26 mouse cellular contexts compared by ENCODE assay signal in the genomic region with DNA sequence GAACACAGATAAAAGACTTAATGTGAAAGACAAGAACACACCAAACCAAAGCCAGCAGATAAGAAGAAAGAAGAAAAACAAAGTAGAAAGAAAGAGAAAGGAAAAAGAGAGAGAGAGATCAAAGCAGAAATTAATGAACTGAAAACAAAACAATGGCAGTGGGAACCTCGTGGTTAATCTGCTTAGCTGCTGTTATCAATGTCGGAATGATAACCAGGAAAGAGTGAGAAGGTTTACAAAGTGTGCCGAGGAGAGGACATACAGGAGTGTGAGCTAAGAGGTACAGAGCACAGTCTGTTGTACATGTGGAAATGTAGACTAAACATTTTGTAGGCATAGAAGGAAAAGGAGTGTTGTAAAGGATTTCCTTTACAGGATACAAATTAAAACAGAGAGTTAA. TPM values are rescaled to one million over a fixed set of nuclear protein-coding genes. Genes with fewer than 3 reads are reported as not detected.
A peak's percentile ranks its signal among the peaks of the same experiment; 100 is the strongest.
DNase-seq lines count a peak whose midpoint lies in the region; ATAC-seq and TF ChIP-seq lines count a peak whose summit lies in the region.
"Had no signal": no experiment of that assay in that cellular context is flagged by ENCODE, and none has a peak within 500 bp of the region (broad histone marks: within the 10 kb centered on the region; RNA-seq: fewer than 3 reads in every experiment).

No protein-coding gene starts in this region.

- no peak for TF ChIP-seq CTCF in MEL (IDR thresholded peaks at IDR 0.05 in 2 of 3, conservative IDR thresholded peaks at IDR 0.05 in 1 of 3; ENCODE audit: control insufficient read depth in 1 of 3, insufficient read depth in 1 of 3, low read depth in 2 of 3, low read length in 3 of 3, poor library complexity in 1 of 3, severe bottlenecking in 1 of 3)
- TF ChIP-seq CTCF in hindbrain, postnatal 0 days (IDR thresholded peaks at IDR 0.05; ENCODE audit: low read depth), result no peak

- no peaks in the 10 kb centered on the region for H3K79me2 ChIP-seq in MEL (ENCODE audit: control insufficient read depth, insufficient read depth, low read length, poor library complexity)

- no peak for TF ChIP-seq POLR2A in MEL (IDR thresholded peaks at IDR 0.05; ENCODE audit: control insufficient read depth in 1 of 2, insufficient read depth in 1 of 2, low read depth in 1 of 2, low read length in 2 of 2, poor library complexity in 1 of 2)

- no peak overlapping the region; the same call in 1 of the 2 replicates for H3K9ac ChIP-seq in heart, embryonic 16.5 days (ENCODE audit: low read length)
- H3K9ac ChIP-seq in MEL (ENCODE audit: control insufficient read depth, low read depth, low read length, poor library complexity, severe bottlenecking), result peak overlapping the region; percentile 28; the same call in 1 of the 2 replicates
- H3K9ac ChIP-seq in hindbrain, postnatal 0 days (replicated peaks; ENCODE audit: low read length), result no peak overlapping the region
- H3K9ac ChIP-seq: embryonic facial prominence, embryonic 13.5 days; embryonic facial prominence, embryonic 15.5 days; forebrain, embryonic 12.5 days had no signal

- intact Hi-C loops in heart, postnatal 14 days (cut with DNase I), result no loop called here

- DNase-seq in heart, postnatal 14 days, result no peak
- DNase-seq in MEL (ENCODE audit: low read depth, low spot score), result no peak
- DNase-seq in hindbrain, postnatal 0 days (ENCODE audit: low spot score), result no peak
- DNase-seq in left cerebral cortex, adult 8-10 months (ENCODE audit: low spot score in 2 of 2), result no peak
- DNase-seq: adrenal gland, adult 2 months; adrenal gland, postnatal 10 days; adrenal gland, postnatal 25 days; cerebellum, adult 11 months; cerebellum, adult 18-20 months; cerebellum, adult 8-10 months; cerebellum, adult 9-11 months; cerebellum, postnatal 14 days; cerebellum, postnatal 36 days; embryo, embryonic 11 days had no signal

- H3K36me3 ChIP-seq in heart, embryonic 16.5 days (ENCODE audit: control insufficient read depth, insufficient read depth), result no peaks in the 10 kb centered on the region
- peaks cover 0 to 5% of the 10 kb centered on the region in 2 experiments; a peak in 2 of 4 replicates for H3K36me3 ChIP-seq in MEL (ENCODE audit: control insufficient read depth in 1 of 2, insufficient read depth in 2 of 2, low read length in 2 of 2)
- 0 out of 2 replicates have a peak, but pooled peaks cover 2% of the 10 kb centered on the region for H3K36me3 ChIP-seq in hindbrain, postnatal 0 days (ENCODE audit: insufficient read depth, low read length)

- H3K4me3 ChIP-seq in heart, embryonic 16.5 days (ENCODE audit: low read length), result no peak overlapping the region
- H3K4me3 ChIP-seq in MEL (ENCODE audit: control insufficient read depth in 1 of 2, insufficient read depth in 1 of 2, low read depth in 2 of 2, low read length in 2 of 2), result peak overlapping the region in 1 of 2 experiments; percentile 39; a peak in 2 of 4 replicates
- H3K4me3 ChIP-seq in hindbrain, postnatal 0 days (ENCODE audit: low read length), result no peak overlapping the region
- H3K4me3 ChIP-seq: embryonic facial prominence, embryonic 13.5 days; embryonic facial prominence, embryonic 15.5 days; erythroblast, embryonic 14.5 days; forebrain, embryonic 10.5 days; forebrain, embryonic 12.5 days had no signal

- no peaks in the 10 kb centered on the region for H3K27me3 ChIP-seq in heart, embryonic 16.5 days (ENCODE audit: control insufficient read depth, insufficient read depth, low read length)
- H3K27me3 ChIP-seq in MEL (ENCODE audit: control insufficient read depth in 1 of 2, insufficient read depth in 2 of 2, low read length in 2 of 2), result no peaks in the 10 kb centered on the region; a peak in 1 of 4 replicates
- no peaks in the 10 kb centered on the region for H3K27me3 ChIP-seq in hindbrain, postnatal 0 days (ENCODE audit: insufficient read depth, low read length)
- H3K27me3 ChIP-seq: embryonic facial prominence, embryonic 13.5 days; embryonic facial prominence, embryonic 15.5 days; forebrain, embryonic 12.5 days had no signal

- peak; percentile 9 to 11; a peak in 1 of 4 replicates for TF ChIP-seq EP300 in MEL (IDR thresholded peaks at IDR 0.05; ENCODE audit: low read depth in 1 of 2, low read length in 2 of 2)

- no peaks in the 10 kb centered on the region for H3K9me3 ChIP-seq in heart, embryonic 16.5 days (replicated peaks; ENCODE audit: control insufficient read depth, low read length)
- no peaks in the 10 kb centered on the region for H3K9me3 ChIP-seq in MEL (replicated peaks; ENCODE audit: insufficient read depth, low read length)
- no peaks in the 10 kb centered on the region for H3K9me3 ChIP-seq in hindbrain, postnatal 0 days (ENCODE audit: low read length)
- H3K9me3 ChIP-seq: embryonic facial prominence, embryonic 15.5 days; forebrain, embryonic 10.5 days; forebrain, embryonic 12.5 days; G1E had no signal

- ATAC-seq in heart, embryonic 16.5 days (replicated peaks; ENCODE audit: extremely low read depth, insufficient read depth, low FRiP score), result no peak
- no peak for ATAC-seq in hindbrain, postnatal 0 days
- ATAC-seq: forebrain, embryonic 14.5 days; forebrain, embryonic 16.5 days had no signal

- H3K4me2 ChIP-seq in heart, embryonic 16.5 days (ENCODE audit: low read depth, low read length), result no peak overlapping the region
- no peak overlapping the region for H3K4me2 ChIP-seq in hindbrain, postnatal 0 days (ENCODE audit: low read depth, low read length)
- H3K4me2 ChIP-seq: embryonic facial prominence, embryonic 13.5 days; embryonic facial prominence, embryonic 15.5 days; forebrain, embryonic 12.5 days had no signal

- no peak for TF ChIP-seq RAD21 in MEL (IDR thresholded peaks at IDR 0.05; ENCODE audit: low read depth, low read length)

- 0 out of 2 replicates have a peak, but pooled peaks cover 4% of the 10 kb centered on the region for H3K4me1 ChIP-seq in heart, embryonic 16.5 days (ENCODE audit: control insufficient read depth, insufficient read depth, low read length)
- peaks cover 0 to 3% of the 10 kb centered on the region in 2 experiments; a peak in 1 of 4 replicates for H3K4me1 ChIP-seq in MEL (ENCODE audit: control insufficient read depth in 1 of 2, insufficient read depth in 2 of 2, low read length in 2 of 2)
- no peaks in the 10 kb centered on the region for H3K4me1 ChIP-seq in hindbrain, postnatal 0 days (ENCODE audit: insufficient read depth, low read length)
- H3K4me1 ChIP-seq: embryonic facial prominence, embryonic 13.5 days; embryonic facial prominence, embryonic 15.5 days; forebrain, embryonic 12.5 days had no signal

- H3K27ac ChIP-seq in heart, embryonic 16.5 days (ENCODE audit: low read length), result 0 out of 2 replicates have a peak overlapping the region, but pooled peaks have one; percentile 23
- H3K27ac ChIP-seq in MEL (ENCODE audit: control insufficient read depth, low read depth, low read length), result no peak overlapping the region
- H3K27ac ChIP-seq in hindbrain, postnatal 0 days, result no peak overlapping the region
- H3K27ac ChIP-seq: embryonic facial prominence, embryonic 13.5 days; embryonic facial prominence, embryonic 15.5 days; forebrain, embryonic 10.5 days; forebrain, embryonic 12.5 days had no signal

- WGBS in heart, embryonic 16.5 days, result 7% methylated on average over 3 of the region's 3 CpGs
- WGBS in hindbrain, postnatal 0 days, result 49% methylated on average over 3 of the region's 3 CpGs

TF ChIP-seq in MEL, 35 proteins besides CTCF, POLR2A, EP300 and RAD21:
- TF ChIP-seq GATA1 (IDR thresholded peaks at IDR 0.05; ENCODE audit: low read depth, low read length), result peak; percentile 64; the same call in 1 of the 2 replicates
- no peak for TF ChIP-seq USF1 (IDR thresholded peaks at IDR 0.05; ENCODE audit: low read depth, low read length)
- TF ChIP-seq E2F4 (IDR thresholded peaks at IDR 0.05; ENCODE audit: borderline replicate concordance, low read depth, low read length), result no peak
- TF ChIP-seq MXI1 (IDR thresholded peaks at IDR 0.05; ENCODE audit: low read depth, low read length), result peak; percentile 58
- 0 out of 2 replicates have a peak, but pooled peaks have one; percentile 44 for TF ChIP-seq MAX (IDR thresholded peaks at IDR 0.05; ENCODE audit: low read length)
- TF ChIP-seq MYC (IDR thresholded peaks at IDR 0.05; ENCODE audit: low read depth, low read length), result 0 out of 2 replicates have a peak, but pooled peaks have one; percentile 35
- 0 out of 2 replicates have a peak, but pooled peaks have one; percentile 23 for TF ChIP-seq SIN3A (IDR thresholded peaks at IDR 0.05; ENCODE audit: low read length)

RNA-seq across cellular contexts. Expression of a gene that starts 29.2 kb away (rescaled TPM):
- polyA plus RNA-seq in heart, embryonic 16.5 days (2015; fragmentation: Nextera tagmentation; extraction: Ambion mirVana), result 80.4 and 83.5 TPM in 2 replicates
- 100 to 1,000 TPM in 1 of 2 experiments, 10 to 100 TPM in 1; 89.4 to 103 TPM for total RNA-seq in heart, postnatal 14 days (2021)
- total RNA-seq in MEL (2012; rRNA removed), result 65.7 and 79.2 TPM in 2 replicates
- polyA plus RNA-seq in MEL (2012; ENCODE audit: insufficient read depth in 1 of 2, insufficient read length in 2 of 2, low read depth in 1 of 2, low replicate concordance in 2 of 2, missing spikeins in 1 of 2), result 100 to 1,000 TPM; 126 to 241 TPM
- 78.2 and 110 TPM in 2 replicates for total RNA-seq in hindbrain, postnatal 0 days (2014; rRNA removed)
- polyA plus RNA-seq in hindbrain, postnatal 0 days (2015; fragmentation: Nextera tagmentation; extraction: Ambion mirVana), result 86.9 and 90.1 TPM in 2 replicates
- 10 to 100 TPM; 58.4 to 67.2 (median 65.8) TPM for total RNA-seq in left cerebral cortex, adult 8-10 months (2022)

RNA-seq across cellular contexts. Expression of a gene that starts 31.8 kb away (rescaled TPM):
- polyA plus RNA-seq in heart, embryonic 16.5 days (2015; fragmentation: Nextera tagmentation; extraction: Ambion mirVana), result 0.32 and 0.41 TPM in 2 replicates
- 1 to 10 TPM in 1 of 2 experiments, under 1 TPM in 1; 0.51 to 1.1 TPM for total RNA-seq in heart, postnatal 14 days (2021)
- 0.03 and 0.08 TPM in 2 replicates for total RNA-seq in MEL (2012; rRNA removed)
- polyA plus RNA-seq in MEL (2012; ENCODE audit: insufficient read depth in 1 of 2, insufficient read length in 2 of 2, low read depth in 1 of 2, low replicate concordance in 2 of 2, missing spikeins in 1 of 2), result not detected
- 12.4 and 16.3 TPM in 2 replicates for total RNA-seq in hindbrain, postnatal 0 days (2014; rRNA removed)
- polyA plus RNA-seq in hindbrain, postnatal 0 days (2015; fragmentation: Nextera tagmentation; extraction: Ambion mirVana), result 5.2 and 5.3 TPM in 2 replicates
- total RNA-seq in left cerebral cortex, adult 8-10 months (2022), result 10 to 100 TPM; 34.4 to 42.8 (median 37.9) TPM
- total RNA-seq: common myeloid progenitor, adult 5-6 weeks; G1E had no signal
- polyA plus RNA-seq: G1E had no signal

RNA-seq across cellular contexts. Expression of a gene that starts 52.2 kb away (rescaled TPM):
- polyA plus RNA-seq in heart, embryonic 16.5 days (2015; fragmentation: Nextera tagmentation; extraction: Ambion mirVana), result not detected in 2 replicates
- total RNA-seq in heart, postnatal 14 days (2021), result 1 to 10 TPM in 1 of 2 experiments, under 1 TPM in 1; 0.63 to 1.1 TPM
- not detected in 2 replicates for total RNA-seq in MEL (2012; rRNA removed)
- polyA plus RNA-seq in MEL (2012; ENCODE audit: insufficient read depth in 1 of 2, insufficient read length in 2 of 2, low read depth in 1 of 2, low replicate concordance in 2 of 2, missing spikeins in 1 of 2), result not detected
- total RNA-seq in hindbrain, postnatal 0 days (2014; rRNA removed), result 0.10 TPM in 1 of 2 replicates, not detected in the other
- not detected in 2 replicates for polyA plus RNA-seq in hindbrain, postnatal 0 days (2015; fragmentation: Nextera tagmentation; extraction: Ambion mirVana)
- total RNA-seq in left cerebral cortex, adult 8-10 months (2022), result not detected
- total RNA-seq: adrenal gland, postnatal 25 days; G1E had no signal
- polyA plus RNA-seq: brain, embryonic 14.5 days; embryonic facial prominence, embryonic 11.5 days; embryonic facial prominence, embryonic 13.5 days; erythroblast, embryonic 14.5 days; forebrain, embryonic 10.5 days; forebrain, embryonic 12.5 days; forebrain, embryonic 14.5 days; forebrain, embryonic 16.5 days; G1E had no signal
